ENCODE assay signal across 23 mouse cellular contexts in the genomic region with DNA sequence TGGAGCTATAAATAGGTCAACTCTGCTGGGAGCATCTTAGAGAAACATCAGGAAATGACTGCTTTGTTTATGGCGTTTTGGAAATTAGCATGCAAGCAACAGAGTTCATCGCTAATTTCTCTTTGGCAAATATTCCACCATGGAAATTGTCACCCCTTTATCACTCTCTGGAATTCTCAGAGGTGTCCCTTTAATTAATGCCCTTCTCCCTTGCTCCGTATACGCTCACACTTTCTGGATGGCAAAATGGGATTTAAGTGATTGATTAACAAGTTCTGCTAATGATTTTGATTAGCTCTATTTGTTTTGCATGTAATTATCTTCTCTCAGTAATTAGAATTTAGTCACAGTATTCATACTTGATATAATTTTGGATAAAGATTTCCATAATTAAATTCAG.
DNase-seq lines count a peak whose midpoint lies in the region; ATAC-seq and TF ChIP-seq lines count a peak whose summit lies in the region.
"Had no signal": no experiment of that assay in that cellular context is flagged by ENCODE, and none has a peak within 500 bp of the region (broad histone marks: within the 10 kb centered on the region; RNA-seq: fewer than 3 reads in every experiment).

No protein-coding gene starts in this region.

- 55% methylated on average over 4 of the region's 4 CpGs for WGBS in hindbrain, embryonic 14.5 days
- WGBS in hindbrain, embryonic 12.5 days = 70% methylated on average over 4 of the region's 4 CpGs
- 61% methylated on average over 4 of the region's 4 CpGs for WGBS in midbrain, postnatal 0 days
- 84% methylated on average over 4 of the region's 4 CpGs for WGBS in midbrain, embryonic 13.5 days
- 72% methylated on average over 4 of the region's 4 CpGs for WGBS in liver, embryonic 11.5 days

- TF ChIP-seq CTCF in midbrain, postnatal 0 days (IDR thresholded peaks at IDR 0.05) = no peak
- no peak for TF ChIP-seq CTCF in brain, embryonic 14.5 days (IDR thresholded peaks at IDR 0.05; ENCODE audit: borderline replicate concordance, extremely low read depth, insufficient read depth, insufficient read length)

- H3K4me3 ChIP-seq in hindbrain, embryonic 14.5 days (replicated peaks; ENCODE audit: low read length) = no peak overlapping the region
- no peak overlapping the region for H3K4me3 ChIP-seq in hindbrain, embryonic 12.5 days
- no peak overlapping the region for H3K4me3 ChIP-seq in midbrain, postnatal 0 days (ENCODE audit: low read depth, low read length)
- no peak overlapping the region for H3K4me3 ChIP-seq in midbrain, embryonic 13.5 days (replicated peaks)
- no peak overlapping the region for H3K4me3 ChIP-seq in liver, embryonic 11.5 days (ENCODE audit: low read depth, low read length)
- H3K4me3 ChIP-seq: embryonic facial prominence, embryonic 10.5 days; embryonic facial prominence, embryonic 13.5 days; erythroblast, embryonic 14.5 days; forebrain, embryonic 12.5 days; gastrocnemius, adult 2 months had no signal

- H3K36me3 ChIP-seq in hindbrain, embryonic 14.5 days (replicated peaks; ENCODE audit: control insufficient read depth, insufficient read depth) = no peaks in the 10 kb centered on the region
- no peaks in the 10 kb centered on the region for H3K36me3 ChIP-seq in hindbrain, embryonic 12.5 days
- H3K36me3 ChIP-seq in midbrain, postnatal 0 days (ENCODE audit: insufficient read depth, low read length) = no peaks in the 10 kb centered on the region
- H3K36me3 ChIP-seq in midbrain, embryonic 13.5 days = no peaks in the 10 kb centered on the region
- no peaks in the 10 kb centered on the region for H3K36me3 ChIP-seq in liver, embryonic 11.5 days (ENCODE audit: control insufficient read depth, insufficient read depth, low read length)
- H3K36me3 ChIP-seq: embryonic facial prominence, embryonic 10.5 days; embryonic facial prominence, embryonic 13.5 days; forebrain, embryonic 12.5 days had no signal

- peak; percentile 42 for DNase-seq in hindbrain, embryonic 14.5 days (ENCODE audit: low spot score)
- peak; percentile 9 for DNase-seq in midbrain, postnatal 0 days (ENCODE audit: low spot score)
- DNase-seq in brain, embryonic 14.5 days (ENCODE audit: low read depth) = peak; percentile 38
- no peak for DNase-seq in liver, embryonic 11.5 days (ENCODE audit: low spot score)
- DNase-seq: adrenal gland, adult 2 months; adrenal gland, postnatal 14 days; cerebellum, adult 11-12 months; cerebellum, adult 8-10 months; cerebellum, postnatal 10 days; cerebellum, postnatal 36 days; embryo, embryonic 11 days; gastrocnemius, adult 2 months; gastrocnemius, postnatal 14 days; heart, adult 11 months had no signal

- ATAC-seq in hindbrain, embryonic 14.5 days (ENCODE audit: low FRiP score) = peak; percentile 60; the same call in 1 of the 2 replicates
- ATAC-seq in hindbrain, embryonic 12.5 days (ENCODE audit: low FRiP score) = no peak
- no peak for ATAC-seq in midbrain, postnatal 0 days (ENCODE audit: low FRiP score)
- no peak for ATAC-seq in midbrain, embryonic 13.5 days
- no peak for ATAC-seq in liver, embryonic 11.5 days (replicated peaks; ENCODE audit: low FRiP score)
- ATAC-seq: CD4-positive, CD25-positive, alpha-beta regulatory T cell, adult 4 months; forebrain, embryonic 16.5 days had no signal

- H3K4me2 ChIP-seq in hindbrain, embryonic 14.5 days (replicated peaks) = no peak overlapping the region
- H3K4me2 ChIP-seq in hindbrain, embryonic 12.5 days (replicated peaks) = no peak overlapping the region
- no peak overlapping the region for H3K4me2 ChIP-seq in midbrain, postnatal 0 days (ENCODE audit: low read depth, low read length, poor library complexity, severe bottlenecking)
- H3K4me2 ChIP-seq in midbrain, embryonic 13.5 days (replicated peaks) = no peak overlapping the region
- H3K4me2 ChIP-seq in liver, embryonic 11.5 days = no peak overlapping the region
- H3K4me2 ChIP-seq: embryonic facial prominence, embryonic 13.5 days; forebrain, embryonic 12.5 days; heart, embryonic 11.5 days had no signal

- no peak overlapping the region for H3K27ac ChIP-seq in hindbrain, embryonic 14.5 days
- H3K27ac ChIP-seq in hindbrain, embryonic 12.5 days = no peak overlapping the region
- no peak overlapping the region for H3K27ac ChIP-seq in midbrain, postnatal 0 days (ENCODE audit: low read depth, low read length)
- no peak overlapping the region for H3K27ac ChIP-seq in midbrain, embryonic 13.5 days
- no peak overlapping the region for H3K27ac ChIP-seq in liver, embryonic 11.5 days (ENCODE audit: low read depth, low read length)
- H3K27ac ChIP-seq: embryonic facial prominence, embryonic 10.5 days; embryonic facial prominence, embryonic 13.5 days; forebrain, embryonic 12.5 days; gastrocnemius, adult 2 months had no signal

- no peaks in the 10 kb centered on the region for H3K27me3 ChIP-seq in hindbrain, embryonic 14.5 days (ENCODE audit: control insufficient read depth, insufficient read depth, low read length)
- H3K27me3 ChIP-seq in hindbrain, embryonic 12.5 days = no peaks in the 10 kb centered on the region
- no peaks in the 10 kb centered on the region for H3K27me3 ChIP-seq in midbrain, postnatal 0 days (ENCODE audit: insufficient read depth, low read length)
- H3K27me3 ChIP-seq in midbrain, embryonic 13.5 days = no peaks in the 10 kb centered on the region
- H3K27me3 ChIP-seq in liver, embryonic 11.5 days (replicated peaks; ENCODE audit: control insufficient read depth, insufficient read depth, low read length) = no peaks in the 10 kb centered on the region
- H3K27me3 ChIP-seq: embryonic facial prominence, embryonic 13.5 days; forebrain, embryonic 12.5 days had no signal

- H3K9me3 ChIP-seq in hindbrain, embryonic 14.5 days (ENCODE audit: control insufficient read depth, low read length) = peaks cover 6% of the 10 kb centered on the region; the same call in 1 of the 2 replicates
- H3K9me3 ChIP-seq in hindbrain, embryonic 12.5 days (replicated peaks) = no peaks in the 10 kb centered on the region
- H3K9me3 ChIP-seq in midbrain, postnatal 0 days (ENCODE audit: low read length) = no peaks in the 10 kb centered on the region
- H3K9me3 ChIP-seq in midbrain, embryonic 13.5 days = no peaks in the 10 kb centered on the region
- H3K9me3 ChIP-seq in liver, embryonic 11.5 days (ENCODE audit: control insufficient read depth, low read length) = no peaks in the 10 kb centered on the region
- H3K9me3 ChIP-seq: embryonic facial prominence, embryonic 10.5 days; embryonic facial prominence, embryonic 13.5 days; forebrain, embryonic 12.5 days had no signal

- 0 out of 2 replicates have a peak, but pooled peaks cover 4% of the 10 kb centered on the region for H3K4me1 ChIP-seq in hindbrain, embryonic 14.5 days (replicated peaks; ENCODE audit: control insufficient read depth, insufficient read depth, low read length)
- H3K4me1 ChIP-seq in hindbrain, embryonic 12.5 days = no peaks in the 10 kb centered on the region
- no peaks in the 10 kb centered on the region for H3K4me1 ChIP-seq in midbrain, postnatal 0 days (ENCODE audit: insufficient read depth, low read length)
- H3K4me1 ChIP-seq in midbrain, embryonic 13.5 days (replicated peaks) = no peaks in the 10 kb centered on the region
- H3K4me1 ChIP-seq in liver, embryonic 11.5 days (replicated peaks; ENCODE audit: control insufficient read depth, insufficient read depth, low read length) = no peaks in the 10 kb centered on the region
- H3K4me1 ChIP-seq: embryonic facial prominence, embryonic 10.5 days; embryonic facial prominence, embryonic 13.5 days; forebrain, embryonic 12.5 days had no signal

- TF ChIP-seq POLR2A in brain, embryonic 14.5 days (IDR thresholded peaks at IDR 0.05; ENCODE audit: borderline replicate concordance, extremely low read depth, insufficient read depth, insufficient read length, poor library complexity, severe bottlenecking) = no peak

- H3K9ac ChIP-seq in hindbrain, embryonic 14.5 days = no peak overlapping the region
- no peak overlapping the region for H3K9ac ChIP-seq in hindbrain, embryonic 12.5 days
- no peak overlapping the region for H3K9ac ChIP-seq in midbrain, postnatal 0 days (replicated peaks; ENCODE audit: low read length, poor library complexity, severe bottlenecking)
- H3K9ac ChIP-seq in midbrain, embryonic 13.5 days (replicated peaks) = no peak overlapping the region
- no peak overlapping the region for H3K9ac ChIP-seq in liver, embryonic 11.5 days (ENCODE audit: low read depth, low read length)
- H3K9ac ChIP-seq: embryonic facial prominence, embryonic 13.5 days; forebrain, embryonic 12.5 days had no signal
